Mouse (Mus musculus) embryonic fibroblast, embryonic 13.5 days (primary cell): ENCODE results near the gene Map1lc3b.

ENCODE experiments used
- CTCF ChIP-seq: IDR thresholded peaks from 2 replicates; pipeline ENCODE4 v1.5.1; 2011; ENCODE audit warnings: mild to moderate bottlenecking, control low read depth, low read length, moderate library complexity, borderline replicate concordance; ENCODE audit not compliant: insufficient read depth
- POLR2A ChIP-seq: IDR thresholded peaks from 2 replicates; pipeline ENCODE4 v1.6.1; 2011; ENCODE audit warnings: low read depth, mild to moderate bottlenecking, control low read depth, low read length, moderate library complexity

GRCm38 (mm10) chr8:121544936-121545335 lies 45.2 kb upstream of the Map1lc3b start:
- TF ChIP-seq CTCF (no peak), POLR2A (no peak)
